Mouse (Mus musculus) CH12F3 (cell line): Measurements from ENCODE around the gene Gpr107.

Experiments
- in situ Hi-C: fragments of 300-500 bp; cut with MboI; formaldehyde crosslinking; loops from 2 replicates; pipeline ENCODE4 v1.14.3; 2020; ENCODE audit warnings: low sequenced_read_pairs

Gene Gpr107

GRCm38 (mm10) chr2:31151892-31152812, at the start of gene Gpr107:
Gene Gpr107, plus strand, starts transcription at chr2:31152316.
- in situ Hi-C loops = loop anchor here (10.0 kb wide), 1 partner anchor 117 kb away; no protein-coding TSS in a partner anchor

DNA sequence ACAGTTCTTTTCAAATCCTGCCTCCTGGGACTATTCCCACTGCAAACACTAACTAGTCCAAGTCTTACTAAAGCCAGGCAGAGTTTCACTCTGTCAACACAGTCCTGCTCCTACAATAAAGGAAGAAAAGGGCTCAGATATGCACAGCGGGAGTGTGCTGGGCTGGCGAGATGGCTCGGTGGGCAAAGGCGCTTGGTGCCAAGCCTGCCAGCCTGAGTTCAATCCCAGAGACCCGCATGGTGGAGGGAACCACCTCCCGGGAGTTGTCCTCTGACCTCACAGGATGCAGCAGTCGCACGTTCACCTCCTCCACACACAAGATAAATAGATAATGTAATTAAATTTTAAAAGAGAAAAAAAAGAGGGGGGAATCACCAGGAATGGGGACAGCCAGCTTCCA, 48.8 kb upstream of the Gpr107 start:
- in situ Hi-C loops = no loop called here

GRCm38 (mm10) chr2:31105279-31105678, 46.8 kb upstream of the Gpr107 start:
- in situ Hi-C loops = no loop called here

DNA sequence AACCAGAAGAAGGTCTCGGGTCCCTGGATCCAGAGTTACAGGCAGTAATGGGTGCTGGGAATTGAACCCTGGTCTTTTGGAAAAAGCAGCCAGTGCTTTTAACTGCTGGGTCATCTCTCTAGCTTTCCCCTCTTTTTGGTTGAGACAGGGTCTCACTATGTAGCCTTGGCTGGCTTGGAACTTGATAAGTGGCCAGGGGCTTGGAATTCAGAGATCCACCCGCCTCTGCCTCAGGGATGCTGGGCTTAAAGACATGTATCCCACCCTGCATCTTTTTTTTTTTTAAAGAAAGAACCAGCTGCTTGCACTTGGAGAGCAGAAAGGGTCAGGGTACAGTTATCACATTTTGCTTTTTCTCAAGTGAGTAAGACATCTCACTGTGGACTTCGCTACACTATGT, 46.1 kb upstream of the Gpr107 start:
- in situ Hi-C loops = no loop called here

- in situ Hi-C loops = no loop called here
These were observed 45.3 kb upstream of the Gpr107 start for GRCm38 (mm10) chr2:31106621-31107320.

DNA sequence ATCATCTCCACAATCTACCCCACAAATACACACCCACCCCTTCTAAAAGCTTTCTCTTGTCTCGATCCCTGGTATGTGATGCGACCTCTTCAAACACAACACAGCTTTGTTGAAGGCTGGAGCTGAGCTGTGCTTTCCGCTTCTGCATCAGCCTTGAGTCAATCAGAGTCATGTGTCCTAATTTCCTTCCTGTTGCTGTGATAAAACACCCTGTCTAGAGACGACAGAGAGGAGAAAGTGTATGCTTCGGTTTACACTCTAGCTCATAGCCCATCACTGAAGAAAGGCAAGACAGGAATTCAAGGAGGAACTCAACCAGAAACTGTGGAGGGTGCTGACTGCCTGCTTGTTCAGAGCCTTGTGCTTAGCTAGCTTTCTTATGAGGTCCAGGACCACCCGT, 43.9 kb upstream of the Gpr107 start:
- in situ Hi-C loops = no loop called here

DNA sequence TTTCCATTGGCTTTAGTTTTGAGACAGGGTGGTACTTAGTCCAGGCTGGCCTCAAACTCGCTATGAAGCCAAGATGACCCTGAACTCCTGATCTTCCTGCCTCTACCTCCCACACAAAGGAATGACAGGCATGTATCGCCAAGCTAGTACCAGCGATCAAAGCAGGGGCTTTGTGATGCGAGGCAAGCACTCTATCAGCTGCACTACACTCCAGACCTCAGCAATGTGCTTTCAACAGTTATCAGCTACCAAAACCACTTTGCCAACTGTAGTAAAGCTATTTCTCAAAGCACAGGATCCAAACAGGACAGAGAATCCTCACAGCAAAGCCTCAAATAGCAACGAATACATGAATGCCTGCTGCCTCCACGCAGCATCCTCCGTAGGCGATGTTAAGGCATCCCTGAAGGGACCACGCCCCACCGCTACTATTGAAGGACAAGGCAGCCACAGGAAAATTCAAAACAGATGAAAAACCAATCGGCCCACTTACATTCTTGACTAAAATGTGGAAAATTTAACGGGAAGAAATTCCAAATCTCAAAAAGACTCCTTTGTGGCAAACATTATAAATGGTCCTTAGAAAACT, 42.1 kb upstream of the Gpr107 start:
- in situ Hi-C loops = no loop called here

DNA sequence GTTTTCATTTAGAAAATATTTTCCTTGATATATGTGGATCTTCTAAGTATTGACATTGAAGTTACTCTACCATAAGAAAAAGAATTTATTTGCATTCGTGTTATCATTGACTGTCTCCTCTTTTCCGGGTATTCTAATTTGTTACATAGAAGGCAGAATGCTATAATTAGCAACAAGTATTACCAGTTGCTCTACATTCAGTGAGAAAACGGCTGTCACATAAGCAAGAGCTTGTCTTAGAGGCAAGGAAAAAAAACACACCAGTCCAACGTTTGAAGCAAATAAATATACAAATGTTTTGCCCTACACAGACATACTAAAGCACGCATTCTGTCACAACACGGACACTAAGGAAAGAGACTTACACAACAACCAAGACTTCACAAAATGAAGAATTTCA, 40.4 kb upstream of the Gpr107 start:
- in situ Hi-C loops = no loop called here

- in situ Hi-C loops = no loop called here
These were observed 37.9 kb upstream of the Gpr107 start for GRCm38 (mm10) chr2:31114205-31114604.

DNA sequence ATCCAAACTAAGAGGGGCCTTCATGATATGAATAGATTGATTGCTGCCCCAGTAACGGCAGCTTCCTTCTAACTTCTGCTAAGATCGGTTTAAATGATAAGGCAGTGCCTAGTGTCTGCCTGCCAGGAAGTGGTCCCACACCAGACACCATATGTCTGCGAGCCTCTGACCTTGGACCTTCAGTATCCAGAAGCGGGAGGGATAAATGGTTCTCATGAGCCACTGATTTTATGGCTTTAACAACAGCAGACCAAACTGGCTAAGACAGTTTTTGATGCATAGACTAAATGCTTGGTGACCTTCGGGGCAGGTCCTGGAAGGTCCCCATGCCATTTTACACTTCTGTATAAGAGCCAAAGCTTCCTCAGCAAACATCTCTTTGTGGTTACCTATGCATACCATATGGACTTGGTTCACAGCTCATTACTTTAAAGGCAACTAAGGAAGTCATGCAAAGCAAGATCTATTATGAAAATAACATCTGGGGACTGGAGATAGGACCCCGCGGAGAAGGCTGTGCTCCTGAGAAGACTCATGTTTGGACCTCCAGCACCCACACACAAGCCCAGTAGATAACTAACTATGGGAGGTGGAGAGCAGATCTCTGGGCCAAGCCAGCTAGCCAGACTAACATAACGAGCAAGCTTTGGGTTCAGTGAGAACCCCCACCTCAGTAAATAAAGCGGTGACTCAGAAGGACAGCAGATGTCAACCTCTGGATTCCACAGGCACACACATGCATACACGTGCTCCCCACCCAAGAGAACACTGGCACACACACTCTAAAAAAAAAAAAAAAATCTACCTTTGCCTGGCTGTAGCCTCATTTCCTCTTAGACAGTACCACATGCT, 36.8 kb upstream of the Gpr107 start:
- in situ Hi-C loops = no loop called here

GRCm38 (mm10) chr2:31115943-31116731, 36.0 kb upstream of the Gpr107 start:
- in situ Hi-C loops = no loop called here

GRCm38 (mm10) chr2:31118211-31118610, 33.9 kb upstream of the Gpr107 start:
- in situ Hi-C loops = no loop called here

DNA sequence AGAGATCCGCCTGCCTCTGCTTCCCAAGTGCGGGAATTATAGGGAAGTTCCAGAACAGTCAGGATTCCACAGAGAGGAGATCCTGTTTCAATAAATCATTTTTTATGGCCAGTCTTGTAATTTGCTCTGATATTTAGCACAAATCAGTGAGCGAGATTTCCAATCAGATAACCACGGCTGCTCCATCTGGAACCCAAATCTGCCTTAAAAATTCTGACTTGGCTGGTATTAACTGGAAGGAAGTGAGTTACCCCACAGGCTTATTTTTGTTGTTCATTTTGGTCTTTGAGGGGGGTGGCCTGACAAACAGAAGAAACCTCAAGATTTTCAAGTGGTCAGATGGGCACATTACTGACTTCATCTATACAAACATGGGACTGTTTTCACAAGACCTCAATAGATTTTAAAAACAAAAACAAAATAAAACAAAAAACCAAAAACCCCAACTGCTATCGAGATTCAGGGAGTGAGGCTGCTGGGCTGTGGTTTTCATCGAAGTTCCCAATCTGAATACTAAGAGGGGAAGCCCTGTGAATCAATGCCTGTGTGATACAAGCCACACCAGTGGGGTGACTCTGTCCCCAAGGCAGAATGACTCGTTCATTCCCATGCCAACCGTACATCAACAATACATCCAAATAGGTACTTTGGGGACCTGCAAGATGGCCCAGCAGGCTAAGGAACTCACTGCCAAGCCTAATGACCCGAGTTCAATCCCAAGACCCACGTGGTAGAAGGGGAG, 33.3 kb upstream of the Gpr107 start:
- in situ Hi-C loops = no loop called here

DNA sequence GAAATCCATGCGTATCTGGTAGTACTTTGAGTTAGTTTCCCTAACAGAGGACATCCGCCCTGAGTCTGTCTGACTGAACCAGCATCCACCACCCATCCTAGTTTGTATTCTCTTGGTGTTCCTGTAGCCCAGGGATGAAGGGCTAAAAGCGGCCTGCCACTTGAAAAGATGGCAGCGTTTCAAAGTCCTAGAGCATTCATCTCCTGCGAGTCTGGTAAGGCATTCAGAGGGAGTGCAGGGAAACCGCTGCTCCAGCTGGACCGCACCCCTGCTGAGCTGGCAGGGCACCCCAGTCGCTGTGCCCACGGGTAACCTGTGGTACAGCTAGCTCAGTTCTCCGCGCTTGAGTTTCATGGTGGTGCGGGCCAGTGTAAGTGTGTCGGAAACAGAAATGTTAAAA, 32.3 kb upstream of the Gpr107 start:
- in situ Hi-C loops = no loop called here

- in situ Hi-C loops = no loop called here
These were observed 30.9 kb upstream of the Gpr107 start for GRCm38 (mm10) chr2:31121131-31121693.

GRCm38 (mm10) chr2:31122806-31123205, 29.3 kb upstream of the Gpr107 start:
- in situ Hi-C loops = no loop called here

- in situ Hi-C loops = no loop called here
These were observed 28.6 kb upstream of the Gpr107 start for GRCm38 (mm10) chr2:31123493-31123892.

- in situ Hi-C loops = no loop called here
These were observed 27.4 kb upstream of the Gpr107 start for GRCm38 (mm10) chr2:31124694-31125093.

DNA sequence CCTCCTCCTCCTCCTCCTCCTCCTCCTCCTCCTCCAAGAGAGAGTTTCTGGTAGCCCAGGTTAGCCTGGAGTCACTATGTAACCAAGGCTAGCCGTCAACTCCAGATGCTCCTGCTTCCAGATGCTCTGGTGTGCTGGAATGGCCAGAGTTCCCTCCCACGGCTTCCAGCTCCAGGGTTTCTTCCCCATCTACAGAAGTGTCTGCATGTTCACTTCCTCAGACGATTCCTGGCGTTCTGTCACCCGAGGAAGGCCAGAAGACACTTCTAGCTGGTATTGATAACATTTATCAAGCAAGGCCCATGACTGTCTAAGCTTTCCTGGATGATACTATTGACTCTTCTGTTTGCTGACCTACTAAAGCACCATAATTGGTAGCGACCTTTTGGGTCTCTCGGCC, 27.0 kb upstream of the Gpr107 start:
- in situ Hi-C loops = no loop called here
